Mouse (Mus musculus) layer of hippocampus, postnatal 36 days (tissue): Measurements from ENCODE around the gene Fgfr2. TPM values are rescaled to one million over a fixed set of nuclear protein-coding genes. Genes with fewer than 3 reads are reported as not detected.
"Not testable (repeated sequence)": the region's sequence is repeated elsewhere in the genome, so short reads cannot be mapped to it uniquely, and the experiment has no call there.

Experiments used
- DNase-seq, 2 experiments: peaks; one replicate each; pipeline ENCODE4 v3.0.0; 2022
- total RNA-seq, 2 experiments: library from RNA; stranded (reverse); gene quantifications; 2 replicates each; pipeline ENCODE4 v1.2.3; 2021

Fgfr2 gene
- total RNA-seq, 2 experiments from 2014 or later, result 45.4 to 47.9 TPM

GRCm38 (mm10) chr7:132687897-132688296 lies 435.3 kb downstream of the Fgfr2 start:
- no peak for DNase-seq

- no peak for DNase-seq
Measured at GRCm38 (mm10) chr7:132686515-132686914, 436.6 kb downstream of the Fgfr2 start.

GRCm38 (mm10) chr7:132683923-132684322 lies 439.2 kb downstream of the Fgfr2 start:
- no peak for DNase-seq

- no peak for DNase-seq
Measured at GRCm38 (mm10) chr7:132682901-132683300, 440.2 kb downstream of the Fgfr2 start.

- no peak for DNase-seq
Measured at GRCm38 (mm10) chr7:132682336-132682735, 440.8 kb downstream of the Fgfr2 start.

- no peak for DNase-seq
Measured at GRCm38 (mm10) chr7:132681831-132682230, 441.3 kb downstream of the Fgfr2 start.

GRCm38 (mm10) chr7:132681296-132681695 lies 441.9 kb downstream of the Fgfr2 start:
- DNase-seq, result no peak

GRCm38 (mm10) chr7:132679549-132679948 lies 443.6 kb downstream of the Fgfr2 start:
- no peak for DNase-seq

GRCm38 (mm10) chr7:132679117-132679516 lies 444.0 kb downstream of the Fgfr2 start:
- peak; percentile 44 to 53 for DNase-seq

- DNase-seq, result no peak
Measured at GRCm38 (mm10) chr7:132675922-132676321, 447.2 kb downstream of the Fgfr2 start.

- no peak for DNase-seq
Measured at GRCm38 (mm10) chr7:132673931-132674755, 449.0 kb downstream of the Fgfr2 start.

- no peak for DNase-seq
Measured at GRCm38 (mm10) chr7:132672481-132672959, 450.6 kb downstream of the Fgfr2 start.

- no peak for DNase-seq
Measured at GRCm38 (mm10) chr7:132670863-132671165, 452.3 kb downstream of the Fgfr2 start.

- no peak for DNase-seq
Measured at GRCm38 (mm10) chr7:132669999-132670862, 452.9 kb downstream of the Fgfr2 start.

GRCm38 (mm10) chr7:132668604-132669003 lies 454.5 kb downstream of the Fgfr2 start:
- no peak for DNase-seq

GRCm38 (mm10) chr7:132666516-132666915 lies 456.6 kb downstream of the Fgfr2 start:
- no peak for DNase-seq

- no peak for DNase-seq
Measured at GRCm38 (mm10) chr7:132665664-132666382, 457.3 kb downstream of the Fgfr2 start.

- no peak for DNase-seq
Measured at GRCm38 (mm10) chr7:132664815-132665214, 458.3 kb downstream of the Fgfr2 start.

GRCm38 (mm10) chr7:132662831-132663230 lies 460.3 kb downstream of the Fgfr2 start:
- not testable (repeated sequence) for DNase-seq

GRCm38 (mm10) chr7:132659633-132660032 lies 463.5 kb downstream of the Fgfr2 start:
- DNase-seq, result no peak

- DNase-seq, result no peak
Measured at GRCm38 (mm10) chr7:132658688-132659087, 464.5 kb downstream of the Fgfr2 start.

GRCm38 (mm10) chr7:132658058-132658450 lies 465.1 kb downstream of the Fgfr2 start:
- no peak for DNase-seq
